Mouse (Mus musculus): ENCODE results near the gene Bhmt.
"Not testable (repeated sequence)": the region's sequence is repeated elsewhere in the genome, so short reads cannot be mapped to it uniquely, and the experiment has no call there.

Gene Bhmt

DNA sequence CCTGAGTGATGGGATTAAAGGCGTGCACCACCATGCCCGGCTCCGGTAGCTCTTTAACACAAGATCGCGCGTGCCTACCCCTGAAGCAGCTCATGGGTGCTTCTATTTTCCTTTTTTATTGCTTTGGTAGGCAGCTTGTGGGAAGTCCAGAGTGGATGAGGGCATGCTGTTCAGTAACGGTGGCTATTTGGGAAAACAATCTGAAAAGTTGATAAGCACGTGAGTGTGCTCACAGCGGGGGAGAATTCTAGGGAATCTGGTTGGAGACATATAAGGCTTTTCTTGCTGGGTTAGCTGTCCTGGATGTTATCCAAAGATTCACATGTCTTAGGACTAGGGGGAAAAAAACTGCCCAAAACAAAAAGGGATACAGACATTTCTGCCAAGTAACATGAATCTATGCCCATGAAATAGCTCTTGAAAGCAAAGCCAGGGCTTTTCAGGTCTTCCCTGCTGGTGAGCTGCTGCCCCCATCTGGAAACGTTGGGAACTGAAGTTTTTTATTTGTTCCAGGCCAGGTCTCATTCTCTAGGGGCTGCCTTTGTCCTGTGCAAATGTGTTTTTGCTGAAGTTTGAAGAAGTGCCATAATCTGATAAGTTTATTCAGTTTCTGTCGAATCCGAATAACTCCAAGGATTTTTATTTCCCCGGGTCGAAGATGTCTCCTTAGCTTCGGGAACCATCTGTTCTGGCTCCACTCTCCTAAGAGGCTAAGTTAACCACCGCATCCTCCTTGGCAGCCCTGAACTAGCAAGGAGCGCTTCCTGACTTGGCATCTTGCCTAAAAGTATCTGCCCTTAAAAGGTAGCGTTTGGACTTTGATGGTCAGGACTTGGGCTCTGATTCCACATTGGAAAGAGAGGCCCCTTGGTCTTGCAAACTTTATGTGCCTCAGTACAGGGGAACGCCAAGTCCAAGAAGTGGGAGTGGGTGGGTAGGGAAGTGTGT lies 24.8 kb downstream of the Bhmt start:
- in situ Hi-C loops (cut with MboI, MseI): loop anchor here in 1 of 2 experiments (10.0 kb wide), 1 partner anchor 858 kb away; no protein-coding TSS in a partner anchor

DNA sequence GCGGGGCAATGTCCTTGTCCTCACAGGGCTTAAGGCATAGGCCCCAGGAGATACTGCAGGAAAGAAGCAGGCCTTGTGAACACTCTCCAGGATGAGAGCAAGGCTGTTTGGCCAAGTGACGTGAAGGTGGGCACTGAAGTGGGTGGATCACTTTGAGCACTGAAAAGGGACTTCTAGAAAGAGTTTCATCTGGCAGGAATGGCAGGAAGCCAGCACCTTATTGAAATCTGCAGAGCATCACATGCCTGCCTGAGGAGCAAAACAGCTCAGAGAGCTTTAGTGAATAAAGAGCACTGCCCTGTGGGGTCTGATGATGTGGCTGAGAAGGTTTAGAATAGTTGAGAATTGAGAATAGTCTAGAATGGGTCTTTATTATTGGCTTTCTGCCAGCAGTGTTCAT lies 29.3 kb downstream of the Bhmt start:
- in situ Hi-C loops (cut with MboI, MseI): no loop called here

GRCm38 (mm10) chr13:93607701-93608100 lies 30.1 kb downstream of the Bhmt start:
- in situ Hi-C loops (cut with MboI, MseI): no loop called here

DNA sequence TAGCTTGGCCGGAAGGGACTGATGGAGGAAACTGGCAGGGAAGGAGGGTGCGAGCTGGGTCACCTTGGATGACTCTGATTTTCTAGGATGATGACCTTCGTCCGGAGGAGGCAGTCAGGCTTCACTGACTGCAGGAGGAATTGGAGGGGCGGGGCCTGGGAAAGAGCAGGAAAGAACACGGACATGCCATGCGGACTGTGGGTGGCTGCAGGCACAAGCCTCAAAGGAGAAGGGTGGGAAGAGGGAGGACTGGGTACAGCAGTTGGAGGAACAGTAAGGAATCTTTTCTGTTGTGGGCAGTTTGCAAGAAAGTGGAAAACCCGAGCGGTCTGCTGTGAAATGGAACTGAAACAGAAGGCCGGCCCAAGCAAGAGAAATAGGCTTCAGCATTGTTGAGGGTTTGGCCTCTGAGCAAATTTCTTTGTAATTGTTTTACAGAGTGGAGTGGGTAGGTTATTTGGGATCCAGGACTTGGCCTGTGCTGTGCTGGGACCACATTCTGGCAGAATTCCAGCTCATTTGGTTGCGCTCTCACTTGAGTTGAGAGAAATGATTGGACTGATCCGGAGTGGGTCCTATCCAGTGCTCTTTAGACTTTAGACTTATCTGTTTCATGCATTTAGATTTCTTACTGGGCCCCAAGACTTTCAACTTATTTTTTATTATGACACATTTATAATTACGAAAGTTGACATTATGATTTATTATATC lies 30.7 kb downstream of the Bhmt start:
- in situ Hi-C loops (cut with MboI, MseI): no loop called here

DNA sequence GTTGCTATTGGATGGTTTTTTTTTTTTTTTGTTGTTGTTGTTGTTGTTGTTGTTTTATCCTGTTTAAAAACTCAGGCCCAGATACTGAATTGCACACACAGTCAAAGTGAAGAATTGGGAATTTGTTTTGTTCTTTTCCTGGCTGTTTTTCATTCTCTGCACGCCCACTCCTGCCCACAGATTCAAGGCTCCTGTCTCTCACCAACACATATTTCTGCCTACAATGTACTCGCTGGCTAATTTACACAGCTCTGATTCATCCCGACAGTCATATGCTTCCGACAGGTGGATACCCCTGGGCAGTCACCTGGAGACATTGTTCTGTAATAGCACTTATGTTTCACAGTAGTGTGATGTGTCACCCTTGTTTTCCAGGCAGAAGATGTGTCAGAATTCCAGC lies 33.1 kb downstream of the Bhmt start:
- in situ Hi-C loops (cut with MboI, MseI): no loop called here

DNA sequence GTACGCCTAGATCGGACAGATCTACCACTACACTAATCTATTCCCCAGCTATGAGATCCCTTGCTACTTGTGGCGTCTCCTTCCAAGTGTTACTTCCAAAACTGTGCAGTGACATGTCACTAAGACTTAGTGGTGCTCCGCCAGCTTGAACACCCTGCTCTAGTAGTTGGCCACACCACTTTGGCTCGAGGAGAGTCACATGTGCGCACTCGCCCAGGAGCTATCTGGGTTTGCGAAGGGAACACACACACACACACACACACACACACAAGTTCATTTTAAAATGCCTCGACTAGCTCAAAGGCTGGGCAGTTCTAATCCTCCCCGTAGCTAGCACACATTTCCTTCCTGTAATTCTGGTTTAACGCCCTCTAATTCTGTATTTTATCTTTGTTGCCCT lies 36.2 kb downstream of the Bhmt start:
- in situ Hi-C loops (cut with MboI, MseI): no loop called here

- in situ Hi-C loops (cut with MboI, MseI): no loop called here
These were observed 44.6 kb downstream of the Bhmt start for GRCm38 (mm10) chr13:93593040-93593699.

GRCm38 (mm10) chr13:93582526-93582925 lies 55.2 kb downstream of the Bhmt start:
- in situ Hi-C loops (cut with MboI, MseI): not testable (repeated sequence)

DNA sequence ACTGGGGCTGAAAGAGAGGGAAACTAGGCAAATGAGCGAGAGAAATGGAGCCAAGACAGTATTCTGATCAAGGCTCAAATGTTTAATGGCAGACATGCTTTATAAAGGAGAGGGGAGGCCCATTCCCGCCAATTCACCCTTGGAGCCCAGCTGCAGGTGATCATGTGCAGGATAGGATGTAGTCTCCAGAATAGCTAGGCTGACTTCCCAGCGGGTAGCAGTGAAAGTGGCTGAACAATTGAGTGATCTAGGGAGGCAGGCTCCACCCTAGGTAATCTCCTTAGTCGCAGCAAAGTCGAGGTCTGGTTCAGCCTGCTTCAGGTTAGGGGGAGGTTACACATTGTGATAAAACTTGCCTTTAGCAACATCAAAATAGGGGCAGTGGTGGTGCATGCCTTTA lies 57.3 kb downstream of the Bhmt start:
- in situ Hi-C loops (cut with MboI, MseI): no loop called here

DNA sequence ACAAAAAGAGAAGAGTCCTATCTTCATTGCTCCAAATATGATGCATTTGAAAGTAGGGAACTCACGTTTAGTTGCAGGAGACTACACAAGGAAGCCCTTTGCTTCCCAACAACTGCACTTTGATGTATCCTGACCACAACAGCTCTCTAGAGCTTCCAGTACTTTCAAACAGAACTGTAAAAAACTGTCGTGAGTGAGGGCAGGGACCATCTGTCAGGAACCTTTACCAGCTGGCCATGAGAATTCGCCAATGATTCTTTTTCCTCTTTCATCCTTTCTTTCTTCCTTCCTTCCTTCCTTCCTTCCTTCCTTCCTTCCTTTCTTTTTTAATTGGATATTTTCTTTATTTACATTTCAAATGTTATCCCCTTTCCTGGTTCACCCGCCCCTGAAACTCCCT lies 68.1 kb downstream of the Bhmt start:
- in situ Hi-C loops (cut with MboI, MseI): loop anchor here in 1 of 2 experiments (5.0 kb wide), 1 partner anchor 232 kb away; no protein-coding TSS in a partner anchor
